Mouse (Mus musculus): ENCODE data around the gene Rbm44. TPM values are rescaled to one million over a fixed set of nuclear protein-coding genes. Genes with fewer than 3 reads are reported as not detected.

The Rbm44 gene
- polyA plus RNA-seq, 1 experiment from 2014 or later = 0.14 TPM

DNA sequence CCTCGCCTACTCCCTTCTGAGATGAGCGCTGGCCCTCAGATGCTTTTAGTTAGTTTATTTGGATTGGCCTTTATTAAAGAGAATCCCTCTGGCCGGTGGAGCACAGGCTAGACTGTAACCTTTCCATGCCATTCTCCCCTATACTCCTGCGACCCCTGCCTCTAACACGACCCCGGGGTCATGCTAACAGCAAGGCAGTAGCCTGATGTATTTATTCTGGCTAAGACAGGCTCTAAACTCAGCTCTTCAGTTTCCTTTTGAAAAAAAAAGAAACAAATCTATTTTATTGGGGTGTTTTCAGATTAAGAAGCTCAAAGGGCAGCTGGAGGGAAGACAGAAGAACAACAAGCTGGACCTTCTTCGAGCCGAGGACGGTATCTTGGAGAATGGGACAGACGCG is 22.8 kb upstream of the Rbm44 start:
- H3K27me3 ChIP-seq = no peaks in the 10 kb centered on the region
- H3K36me3 ChIP-seq = peaks cover 13% of the 10 kb centered on the region; the same call in 1 of the 2 replicates
- ATAC-seq (replicated peaks) = no peak
- H3K4me3 ChIP-seq = no peak overlapping the region
- no peak overlapping the region for H3K9ac ChIP-seq (replicated peaks)
- H3K9me3 ChIP-seq = no peaks in the 10 kb centered on the region
- H3K4me2 ChIP-seq (replicated peaks) = no peak overlapping the region
- H3K4me1 ChIP-seq = no peaks in the 10 kb centered on the region
- H3K27ac ChIP-seq (replicated peaks) = no peak overlapping the region
- 92% methylated on average over 11 of the region's 11 CpGs for WGBS

DNA sequence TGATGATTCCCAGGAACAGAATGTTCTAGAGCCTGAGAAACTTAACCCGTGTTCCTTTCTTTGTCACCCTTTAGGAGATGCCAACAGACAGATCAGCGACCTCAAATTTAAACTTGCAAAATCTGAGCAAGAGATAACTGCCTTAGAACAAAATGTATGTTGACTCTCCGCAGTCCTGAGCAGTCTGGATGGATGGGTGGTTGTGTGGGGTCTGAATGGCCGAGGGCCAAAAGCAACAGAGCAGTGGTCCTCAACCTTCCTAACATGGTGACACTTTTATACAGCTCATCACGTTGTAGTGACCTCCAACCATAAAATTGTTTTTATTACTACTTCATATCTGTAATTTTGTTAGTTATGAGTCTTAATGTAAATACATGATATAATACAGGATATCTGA is 21.9 kb upstream of the Rbm44 start:
- no peak overlapping the region for H3K9ac ChIP-seq (replicated peaks)
- H3K4me2 ChIP-seq (replicated peaks) = no peak overlapping the region
- peaks cover 13% of the 10 kb centered on the region; the same call in 1 of the 2 replicates for H3K36me3 ChIP-seq
- no peak overlapping the region for H3K27ac ChIP-seq (replicated peaks)
- no peaks in the 10 kb centered on the region for H3K9me3 ChIP-seq
- H3K27me3 ChIP-seq = no peaks in the 10 kb centered on the region
- H3K4me1 ChIP-seq = no peaks in the 10 kb centered on the region
- WGBS = 92% methylated on average over 5 of the region's 5 CpGs
- ATAC-seq (replicated peaks) = no peak
- H3K4me3 ChIP-seq = no peak overlapping the region

DNA sequence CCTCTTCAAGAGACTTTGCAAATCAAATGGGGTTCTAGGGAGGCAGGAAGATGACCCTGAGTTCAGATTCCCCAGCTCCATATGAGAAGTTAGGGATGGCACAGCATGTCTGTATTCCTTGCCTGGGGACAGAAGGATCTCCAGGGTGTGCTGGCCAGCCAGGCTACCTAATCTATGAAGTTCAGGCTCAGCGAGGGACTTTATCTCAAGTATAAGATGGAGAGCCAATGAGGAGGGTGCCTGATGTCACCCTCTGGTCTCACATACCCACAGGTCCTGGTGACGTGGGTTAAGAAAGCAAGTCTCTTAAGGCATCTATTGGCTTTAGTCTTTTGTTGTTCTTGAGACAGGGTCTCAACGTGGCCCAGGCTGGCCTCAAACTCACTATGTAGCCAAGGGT is 21.4 kb upstream of the Rbm44 start:
- no peak overlapping the region for H3K4me3 ChIP-seq
- H3K36me3 ChIP-seq = peaks cover 14% of the 10 kb centered on the region; the same call in 1 of the 2 replicates

DNA sequence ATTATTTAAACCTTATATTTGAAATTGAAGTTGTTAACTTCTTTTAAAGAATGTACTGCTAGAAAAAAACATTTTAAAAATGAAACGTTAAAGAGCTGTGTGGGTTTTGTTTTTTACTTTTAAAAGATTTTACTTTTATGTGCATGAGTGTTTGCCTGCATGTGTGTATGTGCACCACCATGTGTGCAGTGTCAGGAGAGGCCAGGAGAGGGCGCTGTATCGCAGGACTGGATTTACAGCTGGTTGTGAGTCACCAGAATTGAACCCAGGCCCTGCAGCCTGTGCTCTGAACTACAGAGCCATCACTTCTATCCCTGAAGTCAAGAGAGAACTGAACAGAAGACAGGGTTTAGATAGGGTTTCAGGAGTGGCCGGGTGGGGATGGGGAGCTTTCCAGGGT is 16.0 kb upstream of the Rbm44 start:
- 94% methylated on average over 4 of the region's 4 CpGs for WGBS
- Histone ChIP-seq H3K4me2 (replicated peaks) (no peak overlapping the region), H3K9me3 (no peaks in the 10 kb centered on the region), H3K4me3 (no peak overlapping the region), H3K9ac (replicated peaks) (no peak overlapping the region), H3K36me3 (peaks cover 12% of the 10 kb centered on the region; the same call in 1 of the 2 replicates), H3K27me3 (no peaks in the 10 kb centered on the region), H3K4me1 (no peaks in the 10 kb centered on the region), H3K27ac (replicated peaks) (no peak overlapping the region)
- ATAC-seq (replicated peaks) = no peak

More for the DNA sequence above, 21.4 kb upstream of the Rbm44 start:
- H3K27ac ChIP-seq (replicated peaks) = no peak overlapping the region
- no peak overlapping the region for H3K9ac ChIP-seq (replicated peaks)
- no peak for ATAC-seq (replicated peaks)
- H3K4me1 ChIP-seq = no peaks in the 10 kb centered on the region
- H3K27me3 ChIP-seq = no peaks in the 10 kb centered on the region
- no peaks in the 10 kb centered on the region for H3K9me3 ChIP-seq
- H3K4me2 ChIP-seq (replicated peaks) = no peak overlapping the region
- 90% methylated on average over 3 of the region's 3 CpGs for whole genome bisulfite sequencing

DNA sequence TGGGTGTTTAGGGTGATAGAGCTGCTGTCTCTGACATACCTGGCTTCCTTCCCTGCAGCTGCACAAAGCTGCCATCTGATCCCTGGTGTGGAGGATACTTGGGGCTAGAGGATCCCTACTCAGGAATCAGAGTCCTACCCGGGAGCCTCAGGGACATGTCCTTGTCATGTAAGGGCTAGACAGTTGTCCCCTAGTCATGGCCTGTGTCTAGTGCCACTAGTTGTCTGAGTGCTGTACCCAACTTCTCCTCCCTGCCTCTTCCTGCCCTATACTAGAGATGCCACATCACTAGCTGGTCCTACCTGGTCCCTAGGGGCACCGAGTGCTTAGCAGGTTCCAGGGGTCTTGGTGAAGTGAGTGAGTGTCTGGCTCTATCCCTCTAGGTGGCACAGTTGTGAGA is 7.9 kb upstream of the Rbm44 start:
- ATAC-seq (replicated peaks) = no peak
- WGBS = 80% methylated on average over 2 of the region's 2 CpGs
- Histone ChIP-seq H3K9ac (replicated peaks) (no peak overlapping the region), H3K27ac (replicated peaks) (no peak overlapping the region), H3K27me3 (no peaks in the 10 kb centered on the region), H3K4me2 (replicated peaks) (no peak overlapping the region), H3K4me1 (no peaks in the 10 kb centered on the region), H3K36me3 (no peaks in the 10 kb centered on the region), H3K4me3 (no peak overlapping the region), H3K9me3 (no peaks in the 10 kb centered on the region)

DNA sequence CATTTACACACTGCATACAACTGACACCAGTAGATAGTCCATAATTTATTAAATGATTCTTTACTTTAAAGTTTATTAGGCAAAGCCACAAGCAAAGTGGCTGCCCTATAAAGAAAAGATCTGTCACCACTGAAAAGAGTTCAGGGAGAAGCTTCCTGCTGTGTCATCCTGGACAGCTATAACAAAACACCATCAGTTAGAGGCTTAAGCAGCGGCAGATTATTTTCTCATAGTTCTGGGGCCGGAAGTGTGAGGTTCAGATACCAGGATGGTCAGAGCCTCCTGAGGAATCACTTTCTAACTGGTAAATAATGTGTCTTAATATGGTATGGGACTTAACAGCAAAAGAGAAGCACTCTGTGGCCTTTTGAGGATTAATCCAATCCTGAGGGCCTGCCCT is 6.6 kb downstream of the Rbm44 start:
- H3K4me1 ChIP-seq = no peaks in the 10 kb centered on the region
- no peak overlapping the region for H3K9ac ChIP-seq (replicated peaks)
- no peak overlapping the region for H3K4me3 ChIP-seq
- H3K27ac ChIP-seq (replicated peaks) = no peak overlapping the region
- 59% methylated on average over 2 of the region's 2 CpGs for WGBS
- H3K9me3 ChIP-seq = no peaks in the 10 kb centered on the region
- H3K36me3 ChIP-seq = no peaks in the 10 kb centered on the region
- no peaks in the 10 kb centered on the region for H3K27me3 ChIP-seq
- no peak for ATAC-seq (replicated peaks)
- no peak overlapping the region for H3K4me2 ChIP-seq (replicated peaks)

DNA sequence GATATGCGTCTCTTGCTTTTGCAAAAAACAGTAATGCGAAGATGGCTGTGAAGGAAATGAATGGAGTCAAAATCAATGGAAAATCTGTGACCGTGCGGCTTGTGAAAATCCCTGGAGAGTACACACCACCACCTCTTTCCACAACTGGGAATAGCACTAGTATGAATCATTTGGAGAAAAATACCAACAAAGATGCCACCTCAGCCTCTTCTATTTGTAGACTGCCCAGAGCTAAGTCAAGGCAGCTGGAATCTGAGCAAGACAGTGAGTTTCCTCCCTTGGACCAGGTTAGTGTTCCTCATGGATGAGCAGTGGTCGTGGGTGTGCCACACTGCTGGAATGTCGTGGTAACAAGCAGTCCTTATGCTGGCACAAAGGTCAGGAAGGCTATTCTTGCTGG is 21.9 kb downstream of the Rbm44 start:
- Histone ChIP-seq H3K36me3 (no peaks in the 10 kb centered on the region), H3K27ac (replicated peaks) (no peak overlapping the region), H3K27me3 (no peaks in the 10 kb centered on the region), H3K4me2 (replicated peaks) (no peak overlapping the region), H3K4me3 (no peak overlapping the region), H3K9me3 (no peaks in the 10 kb centered on the region), H3K4me1 (no peaks in the 10 kb centered on the region), H3K9ac (replicated peaks) (no peak overlapping the region)
- no peak for ATAC-seq (replicated peaks)
- 85% methylated on average over 6 of the region's 6 CpGs for WGBS

DNA sequence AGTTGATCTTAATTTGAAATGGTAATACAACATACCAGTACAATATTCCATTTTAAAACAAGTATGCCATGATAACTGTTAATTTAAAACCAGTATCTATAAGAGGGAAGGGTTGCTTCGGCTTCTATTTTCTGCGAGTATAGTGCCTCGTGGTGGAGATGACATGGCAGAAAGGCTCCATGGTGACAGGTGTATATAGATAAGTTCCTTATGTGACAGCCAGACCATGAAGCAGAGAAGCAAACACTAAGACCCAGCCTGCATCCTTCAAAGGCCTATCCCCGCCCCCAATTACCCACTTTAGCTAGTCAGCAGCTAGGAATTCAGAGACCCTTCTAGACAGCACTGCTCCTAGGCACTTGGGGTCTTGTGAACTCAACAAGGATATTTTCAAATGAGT is 24.3 kb downstream of the Rbm44 start:
- H3K4me1 ChIP-seq = no peaks in the 10 kb centered on the region
- no peak overlapping the region for H3K9ac ChIP-seq (replicated peaks)
- H3K9me3 ChIP-seq = no peaks in the 10 kb centered on the region
- H3K27me3 ChIP-seq = no peaks in the 10 kb centered on the region
- ATAC-seq (replicated peaks) = no peak
- 86% methylated on average over 4 of the region's 4 CpGs for WGBS
- H3K4me2 ChIP-seq (replicated peaks) = no peak overlapping the region
- no peaks in the 10 kb centered on the region for H3K36me3 ChIP-seq
- no peak overlapping the region for H3K27ac ChIP-seq (replicated peaks)
- no peak overlapping the region for H3K4me3 ChIP-seq

DNA sequence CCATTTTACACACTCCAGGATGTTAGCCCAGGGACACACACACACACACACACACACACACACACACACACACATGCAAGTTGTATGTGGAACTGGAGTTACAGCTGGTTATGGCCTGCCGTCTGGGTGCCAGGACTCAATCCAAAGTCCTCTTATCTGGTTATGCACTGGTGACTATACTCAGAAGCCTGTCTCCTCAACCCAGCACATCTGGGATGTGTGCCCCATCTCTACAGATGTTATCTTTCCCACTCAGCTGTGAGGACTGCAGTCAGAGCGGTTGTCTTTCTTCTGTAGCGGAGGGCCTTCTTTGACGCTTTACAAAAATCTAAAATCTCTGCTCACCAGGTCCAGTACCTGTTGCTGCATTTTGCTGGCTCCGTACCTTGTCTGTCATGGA is 29.9 kb downstream of the Rbm44 start:
- Histone ChIP-seq H3K4me3 (no peak overlapping the region), H3K9ac (replicated peaks) (no peak overlapping the region), H3K36me3 (no peaks in the 10 kb centered on the region), H3K4me2 (replicated peaks) (no peak overlapping the region), H3K27me3 (peaks cover 7% of the 10 kb centered on the region; the same call in 1 of the 2 replicates), H3K4me1 (peaks cover 3% of the 10 kb centered on the region), H3K9me3 (no peaks in the 10 kb centered on the region), H3K27ac (replicated peaks) (no peak overlapping the region)
- WGBS = 97% methylated on average over 5 of the region's 5 CpGs
- ATAC-seq (replicated peaks) = no peak

DNA sequence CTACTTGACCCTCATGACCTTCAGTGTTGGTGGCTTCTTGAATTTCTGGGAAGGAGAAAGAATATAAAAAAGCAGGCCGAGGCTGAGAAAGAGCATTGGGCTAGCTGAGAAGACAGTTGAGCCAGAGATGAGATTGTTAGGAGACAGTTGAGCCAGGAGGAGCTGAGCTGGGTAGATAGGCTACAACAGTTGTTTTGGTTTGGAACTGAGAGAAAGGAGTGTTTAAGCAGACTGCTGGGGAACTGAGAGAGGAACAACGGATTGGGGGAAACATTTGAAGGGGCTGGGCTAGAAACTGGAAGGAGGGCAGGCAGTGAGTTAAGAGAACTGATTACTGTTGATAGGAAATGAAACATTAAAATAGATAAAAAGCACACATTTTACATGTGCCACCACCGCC is 31.1 kb downstream of the Rbm44 start:
- no peak overlapping the region for H3K27ac ChIP-seq (replicated peaks)
- no peaks in the 10 kb centered on the region for H3K36me3 ChIP-seq
- peaks cover 18% of the 10 kb centered on the region for H3K27me3 ChIP-seq
- 77% methylated on average over 3 of the region's 3 CpGs for WGBS
- H3K4me2 ChIP-seq (replicated peaks) = no peak overlapping the region
- no peaks in the 10 kb centered on the region for H3K9me3 ChIP-seq
- no peak overlapping the region for H3K4me3 ChIP-seq
- H3K4me1 ChIP-seq = peaks cover 10% of the 10 kb centered on the region
- ATAC-seq (replicated peaks) = no peak
- no peak overlapping the region for H3K9ac ChIP-seq (replicated peaks)

DNA sequence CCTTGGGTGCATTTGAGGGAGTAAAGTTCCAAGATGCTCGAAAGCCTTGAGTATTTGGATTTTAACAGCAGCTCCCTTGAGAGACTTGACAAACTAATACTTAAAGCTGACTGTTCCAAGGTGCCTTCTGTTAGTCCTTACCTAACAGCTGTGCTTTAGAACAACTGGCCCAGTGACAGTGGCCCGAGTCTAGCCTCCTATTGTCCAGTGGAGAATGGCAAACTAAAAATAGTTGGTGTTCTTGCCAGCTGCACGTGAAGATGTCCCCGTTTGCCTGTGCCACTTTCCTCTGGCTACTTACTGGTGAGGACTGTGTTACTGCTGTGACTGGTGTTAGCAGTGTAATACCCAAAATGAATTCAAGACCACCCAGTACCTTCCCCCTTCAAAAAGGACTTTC is 32.0 kb downstream of the Rbm44 start:
- Histone ChIP-seq H3K4me2 (replicated peaks) (no peak overlapping the region), H3K36me3 (no peaks in the 10 kb centered on the region), H3K9ac (replicated peaks) (no peak overlapping the region), H3K4me1 (peaks cover 10% of the 10 kb centered on the region), H3K27ac (replicated peaks) (no peak overlapping the region), H3K4me3 (no peak overlapping the region), H3K9me3 (no peaks in the 10 kb centered on the region), H3K27me3 (peaks cover 21% of the 10 kb centered on the region)
- whole genome bisulfite sequencing = 76% methylated on average over 4 of the region's 4 CpGs
- ATAC-seq (replicated peaks) = no peak

DNA sequence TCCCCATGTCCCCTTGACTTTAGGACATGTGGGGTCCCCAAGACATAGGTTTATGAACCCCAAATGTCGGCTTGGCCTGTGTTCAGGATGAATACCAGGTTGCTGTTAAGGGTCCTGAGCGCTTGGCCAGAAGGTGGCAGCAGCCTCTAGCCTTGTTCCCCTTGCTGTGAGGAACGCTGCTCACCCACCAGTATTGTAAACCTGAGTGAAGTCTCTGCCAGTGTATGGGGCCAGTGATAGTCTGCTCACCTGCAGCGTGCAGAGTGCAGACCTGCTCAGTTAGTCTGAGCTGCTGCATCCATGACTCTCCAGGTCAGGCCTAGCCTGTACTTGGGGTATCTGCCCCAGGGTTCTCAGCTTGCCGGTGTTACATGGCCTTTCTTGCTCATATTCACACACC is 34.2 kb downstream of the Rbm44 start:
- peak; percentile 70 for ATAC-seq (replicated peaks)
- Histone ChIP-seq H3K4me2 (replicated peaks) (0 out of 2 replicates have a peak overlapping the region, but pooled peaks have one; percentile 73), H3K36me3 (no peaks in the 10 kb centered on the region), H3K9ac (replicated peaks) (no peak overlapping the region), H3K9me3 (no peaks in the 10 kb centered on the region), H3K4me3 (no peak overlapping the region), H3K4me1 (peaks cover 10% of the 10 kb centered on the region), H3K27me3 (peaks cover 21% of the 10 kb centered on the region), H3K27ac (replicated peaks) (no peak overlapping the region)
- 29% methylated on average over 5 of the region's 5 CpGs for WGBS

DNA sequence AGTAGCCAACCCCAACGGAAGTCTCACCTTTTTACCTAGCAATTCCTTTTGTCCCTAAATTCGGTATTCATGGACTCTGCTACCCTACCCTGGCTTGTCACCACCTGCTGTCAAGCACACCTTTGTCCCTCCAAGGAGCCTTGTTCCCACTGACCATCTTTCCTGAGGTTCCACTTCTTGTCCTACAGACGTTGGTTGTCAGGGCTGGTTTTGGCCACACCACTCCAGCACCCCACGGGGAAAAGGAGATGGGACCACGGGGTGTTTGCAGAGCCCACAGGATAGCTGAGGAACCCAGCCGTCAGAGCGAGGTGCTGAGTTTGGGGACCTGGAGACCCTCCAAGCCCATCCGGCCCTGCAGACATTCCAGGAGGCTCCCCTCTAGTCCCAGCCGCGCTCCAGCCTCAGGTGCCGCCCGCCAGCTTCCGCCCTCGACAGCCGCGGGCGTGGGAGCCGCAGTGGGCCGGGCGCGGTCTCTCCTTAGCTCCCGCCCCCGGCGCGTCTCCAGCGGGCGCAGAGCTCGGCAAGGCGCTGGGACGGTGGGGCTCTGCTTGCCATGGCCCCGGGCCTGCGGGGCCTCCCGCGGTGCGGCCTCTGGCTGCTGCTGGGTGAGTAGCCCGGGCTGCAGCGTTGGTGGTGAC is 34.8 kb downstream of the Rbm44 start, which contains the start of gene Ramp1:
TSS of gene Ramp1 (plus strand) at position 290 of the 641 bp plus-strand sequence.
- peak within 1 kb of the TSS; percentile 73 for H3K4me2 ChIP-seq (replicated peaks)
- WGBS = 5% methylated on average over 37 of the region's 37 CpGs
- ATAC-seq (replicated peaks) = peak; percentile 23; the same call in 1 of the 2 replicates
- peak within 1 kb of the TSS; percentile 39 for H3K4me3 ChIP-seq
- H3K4me1 ChIP-seq = peaks cover 10% of the 10 kb centered on the region
- peak within 1 kb of the TSS; percentile 51 for H3K9ac ChIP-seq (replicated peaks)
- no peak within 1 kb of the TSS for H3K27ac ChIP-seq (replicated peaks)
- no peaks in the 10 kb centered on the region for H3K36me3 ChIP-seq
- H3K9me3 ChIP-seq = no peaks in the 10 kb centered on the region
- H3K27me3 ChIP-seq = peaks cover 21% of the 10 kb centered on the region

Data from forebrain, embryonic 15.5 days (tissue).